Mouse (Mus musculus) CH12.LX (cell line): ENCODE measurements around the gene Me1. TPM values are rescaled to one million over a fixed set of nuclear protein-coding genes. Genes with fewer than 3 reads are reported as not detected.

Experiments used
- DNase-seq: peaks from one replicate; pipeline ENCODE4 v3.0.0-alpha.2; 2013; ENCODE audit errors: extremely low read depth
- H3K27ac ChIP-seq: 2 replicates; pipeline ENCODE4 v1.5.1; 2012; ENCODE audit warnings: low read depth, mild to moderate bottlenecking, control low read depth, moderate library complexity; ENCODE audit not compliant: insufficient read depth
- H3K27me3 ChIP-seq: replicated peaks from 2 replicates; pipeline ENCODE3; 2012; ENCODE audit warnings: inconsistent platforms
- H3K36me3 ChIP-seq, 2 experiments: replicated peaks in 1 of 2; 2 replicates each; pipeline versions ENCODE3 to v1.6.1; 2012; ENCODE audit warnings: inconsistent platforms in 1 of 2, low read length in 1 of 2, mild to moderate bottlenecking in 1 of 2, mixed read lengths in 1 of 2, moderate library complexity in 1 of 2; ENCODE audit not compliant: control insufficient read depth in 1 of 2, insufficient read depth in 1 of 2
- H3K4me1 ChIP-seq, 2 experiments: 2 replicates each; pipeline ENCODE4 v1.6.1; 2012; ENCODE audit warnings: inconsistent platforms in 1 of 2, moderate library complexity in 1 of 2; ENCODE audit not compliant: insufficient read depth in 2 of 2, control insufficient read depth in 1 of 2
- H3K4me2 ChIP-seq: 2 replicates; pipeline ENCODE4 v1.6.1; 2012; ENCODE audit warnings: low read depth, mild to moderate bottlenecking, control low read depth; ENCODE audit not compliant: poor library complexity, insufficient read depth, severe bottlenecking
- H3K4me3 ChIP-seq, 3 experiments: fragments of 150-350 bp in 1 of 3; sonication (generic) in 1 of 3; replicated peaks in 1 of 3; 2 replicates each; pipeline versions ENCODE3 to v1.5.1; 2011 to 2012; ENCODE audit warnings: low read depth in 2 of 3, low read length in 2 of 3, mild to moderate bottlenecking in 2 of 3, moderate library complexity in 2 of 3, control low read depth in 1 of 3, improper control_type of control experiment in 1 of 3, inconsistent platforms in 1 of 3, mixed read lengths in 1 of 3; ENCODE audit not compliant: poor library complexity in 1 of 3
- H3K79me2 ChIP-seq: replicated peaks from 2 replicates; pipeline ENCODE4 v1.6.1; 2012; ENCODE audit warnings: mild to moderate bottlenecking, moderate library complexity; ENCODE audit not compliant: control insufficient read depth, poor library complexity, insufficient read depth, severe bottlenecking; ENCODE audit errors: extremely low read depth
- H3K9ac ChIP-seq: 2 replicates; pipeline ENCODE4 v1.6.1; 2012; ENCODE audit warnings: low read depth, mild to moderate bottlenecking, control low read depth, moderate library complexity; ENCODE audit not compliant: insufficient read depth
- H3K9me3 ChIP-seq: replicated peaks from 2 replicates; pipeline ENCODE3; 2012; ENCODE audit warnings: low read length, inconsistent platforms, mixed read lengths
- CHD2 ChIP-seq: IDR thresholded peaks from 2 replicates; pipeline ENCODE4 v1.6.1; 2011; ENCODE audit warnings: low read length, improper control_type of control experiment
- CTCF ChIP-seq, 2 experiments: IDR thresholded peaks in 1 of 2; conservative IDR thresholded peaks in 1 of 2; 2 replicates each; pipeline ENCODE4 v1.5.1; 2011 to 2012; ENCODE audit warnings: low read depth in 2 of 2, low read length in 2 of 2, improper control_type of control experiment in 1 of 2, inconsistent platforms in 1 of 2, mild to moderate bottlenecking in 1 of 2, moderate library complexity in 1 of 2
- ELF1 ChIP-seq: IDR thresholded peaks from 2 replicates; pipeline ENCODE4 v1.6.1; 2014; ENCODE audit warnings: low read depth, mild to moderate bottlenecking, inconsistent platforms, low read length, improper control_type of control experiment
- MAFK ChIP-seq: IDR thresholded peaks from 2 replicates; pipeline ENCODE4 v1.6.1; 2011; ENCODE audit warnings: low read length, improper control_type of control experiment; ENCODE audit not compliant: insufficient replicate concordance
- MEF2A ChIP-seq: IDR thresholded peaks from 2 replicates; pipeline ENCODE4 v1.6.1; 2014; ENCODE audit warnings: low read depth, mild to moderate bottlenecking, inconsistent platforms, low read length, improper control_type of control experiment, borderline replicate concordance
- MYC ChIP-seq: IDR thresholded peaks from 2 replicates; pipeline ENCODE4 v1.6.1; 2011; ENCODE audit warnings: low read depth, mild to moderate bottlenecking, improper control_type of control experiment, low read length
- NELFE ChIP-seq: IDR thresholded peaks from 2 replicates; pipeline ENCODE4 v1.6.1; 2011; ENCODE audit warnings: low read depth, low read length, improper control_type of control experiment
- NRF1 ChIP-seq: IDR thresholded peaks from 2 replicates; pipeline ENCODE4 v1.6.1; 2014; ENCODE audit warnings: low read depth, mild to moderate bottlenecking, inconsistent platforms, low read length, improper control_type of control experiment, moderate library complexity
- PAX5 ChIP-seq: IDR thresholded peaks from 2 replicates; pipeline ENCODE4 v1.6.1; 2012; ENCODE audit warnings: low read length, inconsistent platforms, mixed read lengths
- POLR2AphosphoS2 ChIP-seq: IDR thresholded peaks from 2 replicates; pipeline ENCODE4 v1.6.1; 2011; ENCODE audit warnings: low read depth, low read length, improper control_type of control experiment
- RAD21 ChIP-seq: IDR thresholded peaks from 2 replicates; pipeline ENCODE4 v1.6.1; 2011; ENCODE audit warnings: low read depth, mild to moderate bottlenecking, low read length, improper control_type of control experiment, moderate library complexity
- SIN3A ChIP-seq: IDR thresholded peaks from 2 replicates; pipeline ENCODE4 v1.6.1; 2012; ENCODE audit warnings: low read length, improper control_type of control experiment, inconsistent platforms
- SMC3 ChIP-seq: IDR thresholded peaks from 2 replicates; pipeline ENCODE4 v1.6.1; 2011; ENCODE audit warnings: low read depth, low read length, improper control_type of control experiment
- ZC3H11A ChIP-seq: IDR thresholded peaks from 2 replicates; pipeline ENCODE4 v1.6.1; 2012; ENCODE audit warnings: low read depth, mild to moderate bottlenecking, inconsistent platforms, low read length, improper control_type of control experiment
- ZMIZ1 ChIP-seq: IDR thresholded peaks from 2 replicates; pipeline ENCODE4 v1.6.1; 2012; ENCODE audit warnings: low read depth, mild to moderate bottlenecking, inconsistent platforms, low read length, improper control_type of control experiment
- ZNF384 ChIP-seq: IDR thresholded peaks from 2 replicates; pipeline ENCODE4 v1.6.1; 2012; ENCODE audit warnings: low read depth, low read length, improper control_type of control experiment, inconsistent platforms
- dilution Hi-C: fragments of 300-500 bp; cut with MboI; formaldehyde crosslinking; loops from 2 replicates; pipeline ENCODE4 v1.14.3; 2020; ENCODE audit warnings: low sequenced_read_pairs; ENCODE audit not compliant: extremely low pct_unique_long_range_greater_than_20kb, extremely low pct_ligation_motif_present
- in situ Hi-C: fragments of 300-500 bp; cut with MboI; formaldehyde crosslinking; loops from 3 replicates; pipeline ENCODE4 v1.14.3; 2019; ENCODE audit warnings: low sequenced_read_pairs, low pct_ligation_motif_present, low pct_unique_long_range_greater_than_20kb, mixed read lengths
- polyA plus RNA-seq: library from polyadenylated mRNA; unstranded; fragments of >175 nt; gene quantifications from 2 replicates; pipeline ENCODE4 v1.2.1, GENCODE M21; 2012; ENCODE audit warnings: low read depth; ENCODE audit not compliant: insufficient read length
- total RNA-seq, 2 experiments: library from RNA; depleted of rRNA; stranded (reverse); fragments of 300-350 nt in 1 of 2; fragments of >200 nt in 1 of 2; gene quantifications; 2 replicates each; pipeline ENCODE4 v1.2.3; 2012 to 2014

The Me1 gene
- total and polyA plus RNA-seq, 3 experiments: 9.4 to 39.9 (median 16.7) TPM

DNA sequence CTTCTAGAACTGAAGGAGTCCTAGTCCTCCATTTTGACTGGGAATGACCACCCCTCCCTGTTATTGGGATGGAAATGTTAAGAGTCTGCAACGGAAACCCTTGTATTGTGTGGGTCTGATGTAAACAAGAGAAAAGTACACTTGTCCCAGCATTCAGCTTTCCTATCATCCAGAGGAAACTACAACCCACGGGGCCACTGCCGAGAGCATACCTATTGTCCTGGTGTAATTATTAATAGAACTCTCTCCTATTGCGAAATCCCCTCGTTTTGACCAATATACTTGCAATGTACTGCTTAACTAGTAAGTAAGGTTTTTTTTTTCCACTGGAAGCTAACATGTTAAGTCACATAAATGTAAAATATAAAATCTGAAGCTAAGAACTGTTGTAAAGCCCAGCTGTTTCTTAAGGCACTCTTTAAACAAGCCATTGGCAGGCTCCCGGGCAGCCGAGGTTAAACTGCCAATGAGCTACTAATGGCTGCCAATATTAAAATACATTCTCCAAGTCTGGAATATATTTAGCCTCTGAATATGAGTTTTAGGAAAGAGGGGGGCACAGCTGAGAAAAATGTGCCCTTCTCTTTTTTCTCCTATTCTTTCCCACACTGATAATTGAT lies 47.7 kb downstream of the Me1 start:
- dilution Hi-C loops (no loop called here), in situ Hi-C loops (no loop called here)
- Histone ChIP-seq H3K9me3 (no peaks in the 10 kb centered on the region), H3K27ac (no peak overlapping the region), H3K27me3 (no peaks in the 10 kb centered on the region), H3K4me3 (no peak overlapping the region), H3K9ac (no peak overlapping the region), H3K36me3 (peaks cover 0 to 28% of the 10 kb centered on the region in 2 experiments), H3K79me2 (no peaks in the 10 kb centered on the region), H3K4me1 (no peaks in the 10 kb centered on the region; a peak in 1 of 4 replicates), H3K4me2 (no peak overlapping the region)
- no peak for DNase-seq
- TF ChIP-seq NELFE: no peak
- no peak for TF ChIP-seq MAFK
- TF ChIP-seq MEF2A: no peak
- no peak for TF ChIP-seq NRF1
- no peak for TF ChIP-seq MYC
- TF ChIP-seq SIN3A: no peak
- no peak for TF ChIP-seq POLR2AphosphoS2
- no peak for TF ChIP-seq CHD2
- no peak for TF ChIP-seq ELF1
- TF ChIP-seq CTCF (conservative IDR thresholded peaks at IDR 0.05 in 1 of 2, IDR thresholded peaks at IDR 0.05 in 1 of 2; ENCODE audit: low read depth in 2 of 2, low read length in 2 of 2): no peak

- peak; percentile 25 to 66; a peak in 3 of 4 replicates for TF ChIP-seq CTCF (conservative IDR thresholded peaks at IDR 0.05 in 1 of 2, IDR thresholded peaks at IDR 0.05 in 1 of 2; ENCODE audit: low read depth in 2 of 2, low read length in 2 of 2)
- TF ChIP-seq ZMIZ1: no peak
- TF ChIP-seq NRF1: no peak
- TF ChIP-seq ZC3H11A: no peak
- peak; percentile 62 for TF ChIP-seq SMC3
- TF ChIP-seq PAX5: no peak
- TF ChIP-seq ZNF384: peak; percentile 71
- TF ChIP-seq RAD21: peak; percentile 35
- no peak overlapping the region for H3K4me2 ChIP-seq
- H3K27ac ChIP-seq: no peak overlapping the region
- peak; percentile 27 for DNase-seq
- dilution Hi-C loops (no loop called here), in situ Hi-C loops (no loop called here)
- no peak overlapping the region for H3K4me3 ChIP-seq
- H3K4me1 ChIP-seq: no peaks in the 10 kb centered on the region; a peak in 1 of 4 replicates
- H3K79me2 ChIP-seq: no peaks in the 10 kb centered on the region
- H3K9ac ChIP-seq: no peak overlapping the region
- peaks cover 0 to 33% of the 10 kb centered on the region in 2 experiments for H3K36me3 ChIP-seq
- H3K27me3 ChIP-seq: no peaks in the 10 kb centered on the region
- H3K9me3 ChIP-seq: no peaks in the 10 kb centered on the region
Measured at GRCm38 (mm10) chr9:86646807-86647206, 48.9 kb downstream of the Me1 start.
